Mouse (Mus musculus) midbrain, embryonic 12.5 days (tissue): Measurements from ENCODE around the gene Tmcc1. TPM values are rescaled to one million over a fixed set of nuclear protein-coding genes. Genes with fewer than 3 reads are reported as not detected.

Source experiments
- ATAC-seq: fragments of 200-750 bp; cut with Nextera tagmentation; 2 replicates; pipeline ENCODE4 v1.8.0; 2017; ENCODE audit warnings: low read depth, moderate TSS enrichment, moderate library complexity; ENCODE audit not compliant: low FRiP score
- H3K27ac ChIP-seq: fragments of 300-500 bp; sonication (generic); replicated peaks from 2 replicates; pipeline ENCODE4 v1.5.1; 2016; ENCODE audit warnings: mild to moderate bottlenecking
- H3K27me3 ChIP-seq: fragments of 300-500 bp; sonication (generic); 2 replicates; pipeline ENCODE4 v1.6.1; 2016; ENCODE audit warnings: mild to moderate bottlenecking
- H3K36me3 ChIP-seq: fragments of 300-500 bp; sonication (generic); 2 replicates; pipeline ENCODE4 v1.6.1; 2016
- H3K4me1 ChIP-seq: fragments of 300-500 bp; sonication (generic); 2 replicates; pipeline ENCODE4 v1.6.1; 2016
- H3K4me2 ChIP-seq: fragments of 300-500 bp; sonication (generic); replicated peaks from 2 replicates; pipeline ENCODE4 v1.6.1; 2016; ENCODE audit warnings: mild to moderate bottlenecking, moderate library complexity
- H3K4me3 ChIP-seq: fragments of 300-500 bp; sonication (generic); 2 replicates; pipeline ENCODE4 v1.5.1; 2016; ENCODE audit warnings: mild to moderate bottlenecking
- H3K9ac ChIP-seq: fragments of 300-500 bp; sonication (generic); replicated peaks from 2 replicates; pipeline ENCODE4 v1.6.1; 2016; ENCODE audit warnings: mild to moderate bottlenecking, moderate library complexity
- H3K9me3 ChIP-seq: fragments of 300-500 bp; sonication (generic); 2 replicates; pipeline ENCODE4 v1.6.1; 2016; ENCODE audit warnings: mild to moderate bottlenecking
- WGBS: fragments of 180-500 bp; shearing (Covaris S2); methylation state at CpG from one replicate; pipeline ENCODE4 v1.1.7; 2016; 5-methylcytosine and 5-hydroxymethylcytosine counted together
- polyA plus RNA-seq: library from polyadenylated mRNA; unstranded; fragments of >200 nt; fragmentation: Nextera tagmentation; extraction: Ambion mirVana; gene quantifications from 2 replicates; pipeline ENCODE4 v1.2.1, GENCODE M21; 2016

Gene Tmcc1
- polyA plus RNA-seq, 1 experiment from 2014 or later, result 31.2 TPM

DNA sequence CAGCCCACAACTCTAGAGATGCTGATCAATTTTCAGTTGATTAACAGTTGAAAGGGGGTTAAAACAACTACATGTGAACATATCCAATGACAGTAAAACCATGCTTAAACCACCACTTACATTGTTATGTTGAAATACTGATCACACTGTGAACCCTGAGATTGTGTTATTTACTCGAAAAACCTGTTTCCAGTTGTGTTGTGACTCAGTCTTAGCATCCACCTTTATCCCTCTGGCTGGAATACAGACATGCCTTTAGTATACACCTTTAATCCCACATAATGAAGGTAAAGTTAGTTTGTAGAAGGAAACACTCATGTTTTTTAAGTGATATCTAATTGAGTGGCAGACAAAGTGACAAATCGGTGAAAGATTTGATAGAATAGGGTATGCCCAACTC is 156.7 kb downstream of the Tmcc1 start:
- H3K27ac ChIP-seq, result no peak overlapping the region
- H3K9ac ChIP-seq, result no peak overlapping the region
- no peaks in the 10 kb centered on the region for H3K9me3 ChIP-seq
- 0 out of 2 replicates have a peak, but pooled peaks cover 4% of the 10 kb centered on the region for H3K36me3 ChIP-seq
- H3K4me1 ChIP-seq, result no peaks in the 10 kb centered on the region
- no peaks in the 10 kb centered on the region for H3K27me3 ChIP-seq
- WGBS, result 96% methylated on average over 2 of the region's 2 CpGs
- H3K4me2 ChIP-seq, result no peak overlapping the region
- H3K4me3 ChIP-seq, result no peak overlapping the region
- ATAC-seq, result no peak

DNA sequence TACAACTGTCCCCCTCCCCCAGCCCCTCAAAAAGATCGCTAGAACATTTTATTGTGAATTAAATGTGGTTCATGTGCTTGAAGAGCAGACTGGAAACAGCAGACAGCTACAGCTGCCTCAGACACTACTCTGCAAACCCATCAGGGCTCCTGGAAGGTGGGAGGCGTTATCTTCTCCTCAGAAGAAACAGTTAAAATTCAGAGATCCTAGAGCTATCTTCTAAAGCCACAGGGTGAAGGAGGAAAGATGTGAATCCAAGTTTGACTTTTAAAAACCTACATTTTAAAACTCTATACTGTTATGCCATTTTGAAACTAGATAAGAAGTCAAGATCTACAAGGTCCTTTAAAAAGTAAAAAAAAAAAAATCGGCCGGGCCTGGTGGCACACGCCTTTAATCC is 162.2 kb downstream of the Tmcc1 start:
- Histone ChIP-seq H3K4me1 (no peaks in the 10 kb centered on the region), H3K9me3 (no peaks in the 10 kb centered on the region), H3K27me3 (no peaks in the 10 kb centered on the region), H3K27ac (no peak overlapping the region), H3K4me2 (no peak overlapping the region), H3K4me3 (no peak overlapping the region), H3K36me3 (0 out of 2 replicates have a peak, but pooled peaks cover 4% of the 10 kb centered on the region), H3K9ac (no peak overlapping the region)
- ATAC-seq, result no peak
- WGBS, result 92% methylated on average over 5 of the region's 5 CpGs

DNA sequence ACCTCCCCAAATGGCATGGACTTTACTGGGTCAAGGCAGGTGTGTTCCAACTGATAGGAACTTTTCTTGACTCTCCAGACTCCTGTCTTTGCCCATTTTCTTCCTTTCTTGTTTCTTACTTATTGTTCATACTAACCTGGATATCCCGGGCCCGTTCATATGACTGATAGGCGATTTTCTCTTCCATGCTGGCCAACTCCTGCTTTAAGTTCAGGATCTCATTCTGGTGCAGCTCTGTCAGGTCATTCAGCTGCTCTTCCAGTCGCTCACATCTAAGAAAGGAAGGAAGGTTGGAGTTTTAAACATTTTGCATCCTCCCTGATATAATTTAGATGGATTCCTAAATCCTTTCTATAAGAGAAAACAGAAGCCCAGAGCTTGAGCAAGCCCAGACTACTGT is 168.6 kb downstream of the Tmcc1 start:
- Histone ChIP-seq H3K9ac (no peak overlapping the region), H3K9me3 (peaks cover 8% of the 10 kb centered on the region), H3K36me3 (peaks cover 37% of the 10 kb centered on the region), H3K27ac (no peak overlapping the region), H3K4me3 (no peak overlapping the region), H3K27me3 (no peaks in the 10 kb centered on the region), H3K4me2 (no peak overlapping the region), H3K4me1 (no peaks in the 10 kb centered on the region)
- WGBS, result 90% methylated on average over 4 of the region's 4 CpGs
- ATAC-seq, result no peak

DNA sequence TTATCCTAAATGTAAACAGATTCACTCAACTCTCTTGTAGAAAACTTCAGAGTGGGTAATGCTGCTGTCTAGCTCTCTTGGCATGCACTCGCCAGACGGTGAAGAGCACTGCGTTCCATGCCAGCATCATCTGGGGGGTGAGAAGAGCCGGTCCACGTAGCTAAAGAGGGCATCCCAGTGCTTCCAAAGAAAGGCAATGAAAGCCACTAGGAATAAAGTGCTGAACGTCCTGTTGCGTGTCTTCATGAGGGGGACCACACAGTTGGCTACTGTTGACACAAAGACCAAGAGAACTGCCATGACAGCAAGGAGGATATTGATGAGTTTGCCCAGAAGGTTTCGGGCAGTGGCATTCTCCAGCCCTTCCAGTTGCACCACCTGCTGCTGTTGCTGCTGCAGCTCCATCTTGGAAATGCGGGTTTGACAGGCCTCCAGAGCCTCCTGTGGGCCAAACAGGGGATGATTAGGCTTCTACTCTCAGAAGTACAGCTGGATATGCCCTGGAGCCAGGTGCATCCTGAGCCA is 171.3 kb downstream of the Tmcc1 start:
- no peak overlapping the region for H3K4me2 ChIP-seq
- no peak for ATAC-seq
- H3K9me3 ChIP-seq, result peaks cover 8% of the 10 kb centered on the region
- no peak overlapping the region for H3K27ac ChIP-seq
- H3K36me3 ChIP-seq, result peaks cover 40% of the 10 kb centered on the region
- no peak overlapping the region for H3K4me3 ChIP-seq
- H3K27me3 ChIP-seq, result no peaks in the 10 kb centered on the region
- H3K4me1 ChIP-seq, result no peaks in the 10 kb centered on the region
- no peak overlapping the region for H3K9ac ChIP-seq
- WGBS, result 84% methylated on average over 9 of the region's 9 CpGs

DNA sequence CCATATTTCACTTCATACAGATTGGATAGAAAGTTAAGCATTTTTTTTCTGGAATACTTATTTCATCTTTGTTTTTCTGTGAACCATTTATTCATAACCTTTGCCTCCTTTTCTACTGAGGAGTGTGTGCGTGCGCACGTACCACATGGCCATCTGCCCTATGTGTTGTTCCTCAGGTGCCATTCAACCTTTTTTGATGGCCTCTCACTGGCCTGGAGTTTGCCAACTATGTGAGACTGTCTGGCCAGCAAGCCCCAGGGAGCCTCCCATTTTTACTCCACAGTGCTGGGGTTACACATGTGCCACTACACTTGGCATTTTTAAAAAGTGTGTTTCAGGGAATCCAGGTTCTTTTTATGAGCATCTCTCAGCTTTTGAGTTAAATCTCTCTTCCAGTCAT is 177.4 kb downstream of the Tmcc1 start:
- Histone ChIP-seq H3K36me3 (peaks cover 14% of the 10 kb centered on the region; the same call in 1 of the 2 replicates), H3K9me3 (no peaks in the 10 kb centered on the region)
- 94% methylated on average over 3 of the region's 3 CpGs for WGBS

DNA sequence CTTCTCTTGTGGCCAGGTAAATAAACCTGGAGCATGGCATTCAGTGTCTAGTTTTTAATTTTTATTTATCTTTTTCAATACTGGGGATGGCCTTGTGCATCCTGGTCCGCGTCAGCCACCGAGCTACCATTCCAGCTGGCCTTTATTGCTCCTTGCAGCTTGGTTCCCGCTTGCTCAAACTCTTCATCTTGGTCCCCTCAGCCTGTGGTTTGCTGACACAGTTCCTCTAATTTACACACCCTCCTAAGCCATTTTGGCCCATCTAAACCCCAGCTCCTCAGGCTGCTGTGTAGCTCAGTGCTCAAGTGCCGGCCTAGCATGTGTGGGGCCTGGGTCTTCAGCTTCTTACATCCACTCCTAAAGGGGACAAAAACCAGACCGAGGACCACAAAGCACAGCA is 179.2 kb downstream of the Tmcc1 start:
- ATAC-seq, result no peak
- Histone ChIP-seq H3K4me1 (no peaks in the 10 kb centered on the region), H3K4me2 (no peak overlapping the region), H3K9me3 (no peaks in the 10 kb centered on the region), H3K9ac (no peak overlapping the region), H3K27me3 (no peaks in the 10 kb centered on the region), H3K4me3 (no peak overlapping the region), H3K36me3 (no peaks in the 10 kb centered on the region), H3K27ac (no peak overlapping the region)
- 86% methylated on average over 6 of the region's 6 CpGs for WGBS

More for the DNA sequence above, 177.4 kb downstream of the Tmcc1 start:
- no peak overlapping the region for H3K9ac ChIP-seq
- no peaks in the 10 kb centered on the region for H3K4me1 ChIP-seq
- no peak overlapping the region for H3K27ac ChIP-seq
- no peaks in the 10 kb centered on the region for H3K27me3 ChIP-seq
- no peak for ATAC-seq
- no peak overlapping the region for H3K4me2 ChIP-seq
- no peak overlapping the region for H3K4me3 ChIP-seq

DNA sequence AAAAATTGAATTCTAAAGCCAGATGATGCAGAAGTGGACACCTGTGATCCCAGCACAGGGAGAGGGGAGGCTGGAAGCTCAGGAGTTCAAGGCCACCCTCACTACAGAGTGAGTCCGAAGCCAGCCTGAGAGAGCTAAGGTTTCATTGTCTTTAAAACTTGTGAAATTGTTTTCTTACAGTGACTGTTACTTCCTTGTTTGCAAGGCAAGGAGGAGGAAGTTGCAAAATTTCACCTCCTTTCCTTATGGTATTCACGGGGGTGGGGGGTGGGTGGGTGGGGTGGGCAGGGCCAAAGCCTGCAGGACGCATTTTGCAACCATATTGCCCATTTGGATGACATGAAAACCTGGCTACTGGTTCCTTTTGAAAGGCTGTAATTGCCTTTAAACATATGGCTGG is 179.6 kb downstream of the Tmcc1 start:
- WGBS, result 89% methylated on average over 3 of the region's 3 CpGs
- no peaks in the 10 kb centered on the region for H3K36me3 ChIP-seq
- no peaks in the 10 kb centered on the region for H3K4me1 ChIP-seq
- H3K9ac ChIP-seq, result no peak overlapping the region
- H3K27ac ChIP-seq, result no peak overlapping the region
- no peaks in the 10 kb centered on the region for H3K27me3 ChIP-seq
- no peak overlapping the region for H3K4me3 ChIP-seq
- H3K9me3 ChIP-seq, result no peaks in the 10 kb centered on the region
- H3K4me2 ChIP-seq, result no peak overlapping the region
- no peak for ATAC-seq

DNA sequence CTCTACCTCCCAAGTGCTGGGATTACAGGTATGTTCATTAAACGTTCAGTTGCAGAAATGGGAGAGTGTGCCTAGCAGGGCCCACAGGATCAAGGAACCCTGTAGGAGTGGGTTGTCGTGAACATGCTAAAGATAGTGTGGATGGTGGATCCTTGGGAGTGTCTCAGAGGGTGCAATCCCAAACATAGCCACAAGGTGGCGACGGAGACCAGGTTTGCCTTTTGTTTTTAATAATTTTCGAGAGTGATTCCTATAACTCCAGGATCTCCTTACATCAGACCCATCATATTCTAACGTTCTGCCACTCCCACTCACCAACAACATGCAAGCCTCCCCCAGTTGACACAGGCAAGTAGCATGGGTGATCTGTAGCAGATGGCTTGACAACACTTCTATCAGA is 182.7 kb downstream of the Tmcc1 start:
- H3K27me3 ChIP-seq, result peaks cover 10% of the 10 kb centered on the region; the same call in 1 of the 2 replicates
- no peak overlapping the region for H3K4me2 ChIP-seq
- H3K36me3 ChIP-seq, result no peaks in the 10 kb centered on the region
- no peak overlapping the region for H3K27ac ChIP-seq
- WGBS, result 4% methylated on average over 6 of the region's 6 CpGs
- no peak overlapping the region for H3K9ac ChIP-seq
- no peaks in the 10 kb centered on the region for H3K4me1 ChIP-seq
- ATAC-seq, result no peak; the same call in 1 of the 2 replicates
- no peaks in the 10 kb centered on the region for H3K9me3 ChIP-seq
- H3K4me3 ChIP-seq, result no peak overlapping the region

DNA sequence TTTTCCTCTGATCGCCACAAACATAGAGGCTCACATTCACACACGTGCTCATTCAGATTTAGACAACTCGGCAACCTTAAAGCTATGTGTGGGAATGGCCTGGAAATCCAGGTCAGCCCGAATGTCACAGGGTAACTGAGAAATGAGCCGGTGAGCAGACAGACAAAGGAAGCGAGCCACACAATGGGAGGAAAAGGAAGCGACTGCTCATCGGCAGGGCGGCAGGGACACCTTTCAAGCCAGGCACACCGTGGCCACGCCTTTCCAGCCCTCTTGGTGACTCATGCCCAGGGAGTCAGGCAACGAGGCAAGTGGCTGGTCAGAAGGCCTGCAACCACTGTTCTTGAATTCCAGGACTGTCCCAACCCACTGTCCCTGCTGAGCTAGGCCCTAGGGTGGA is 183.9 kb downstream of the Tmcc1 start:
- H3K27me3 ChIP-seq, result peaks cover 13% of the 10 kb centered on the region; the same call in 1 of the 2 replicates
- no peak overlapping the region for H3K4me3 ChIP-seq
- no peaks in the 10 kb centered on the region for H3K36me3 ChIP-seq
- no peaks in the 10 kb centered on the region for H3K4me1 ChIP-seq
- ATAC-seq, result no peak
- WGBS, result 52% methylated on average over 12 of the region's 12 CpGs
- H3K27ac ChIP-seq, result no peak overlapping the region
- H3K4me2 ChIP-seq, result no peak overlapping the region
- H3K9ac ChIP-seq, result no peak overlapping the region
- H3K9me3 ChIP-seq, result no peaks in the 10 kb centered on the region

DNA sequence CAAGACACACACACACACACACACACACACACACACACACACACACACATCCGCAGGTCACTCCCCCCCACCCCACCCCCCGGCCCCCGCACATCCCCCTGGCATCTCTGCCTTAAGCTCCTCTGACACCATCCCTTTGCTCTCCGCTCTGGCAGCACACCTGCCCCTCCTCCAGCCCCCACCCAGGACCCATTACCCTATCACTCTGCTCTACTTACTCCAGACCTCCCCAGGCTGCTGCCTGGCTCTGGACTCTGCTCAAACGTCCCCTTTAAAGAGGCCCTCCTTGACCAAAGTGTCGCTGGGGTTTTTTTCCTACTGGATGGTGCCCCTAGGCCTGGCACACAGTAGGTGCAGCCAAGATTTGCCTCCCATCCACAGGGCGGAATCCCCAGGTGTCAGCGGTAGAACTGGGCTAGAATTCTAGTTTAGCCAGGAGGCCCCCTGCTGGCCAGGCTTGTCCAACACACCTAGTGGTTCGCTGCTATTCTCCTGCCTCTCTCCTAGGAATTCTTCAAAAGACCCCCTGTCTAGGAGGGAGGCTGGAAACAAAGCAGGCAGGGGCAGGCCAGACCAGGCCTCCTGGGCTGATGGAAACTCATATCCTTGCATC is 185.6 kb downstream of the Tmcc1 start:
- Histone ChIP-seq H3K4me1 (no peaks in the 10 kb centered on the region), H3K36me3 (no peaks in the 10 kb centered on the region), H3K27me3 (peaks cover 15% of the 10 kb centered on the region; the same call in 1 of the 2 replicates), H3K4me2 (no peak overlapping the region), H3K9me3 (no peaks in the 10 kb centered on the region), H3K27ac (no peak overlapping the region), H3K4me3 (no peak overlapping the region), H3K9ac (no peak overlapping the region)
- peak; percentile 24; the same call in 1 of the 2 replicates for ATAC-seq
- WGBS, result 22% methylated on average over 8 of the region's 9 CpGs

DNA sequence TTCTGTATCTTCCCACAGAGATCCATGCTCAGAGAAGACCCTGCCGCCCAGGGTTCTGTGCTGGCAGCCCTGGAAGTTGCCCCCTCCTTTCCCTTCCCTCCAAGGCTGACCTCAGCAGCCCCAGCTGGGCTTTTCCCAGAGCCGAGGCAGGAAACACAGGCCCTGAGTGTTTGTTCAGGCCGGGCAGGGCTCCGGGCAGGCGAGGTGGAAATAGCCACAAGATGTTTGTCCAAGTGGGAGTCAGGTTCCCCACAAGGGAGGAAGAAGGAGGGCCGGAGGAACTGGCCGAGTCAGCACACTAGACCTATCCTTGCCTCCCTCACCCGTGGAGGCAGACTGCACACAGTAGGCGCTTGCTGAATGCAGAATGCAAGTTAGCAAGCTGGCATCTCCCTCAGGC is 186.6 kb downstream of the Tmcc1 start:
- H3K4me2 ChIP-seq, result no peak overlapping the region
- no peak overlapping the region for H3K4me3 ChIP-seq
- H3K9me3 ChIP-seq, result no peaks in the 10 kb centered on the region
- 46% methylated on average over 9 of the region's 9 CpGs for WGBS
- no peak for ATAC-seq
- H3K27me3 ChIP-seq, result peaks cover 15% of the 10 kb centered on the region; the same call in 1 of the 2 replicates
- no peaks in the 10 kb centered on the region for H3K4me1 ChIP-seq
- H3K27ac ChIP-seq, result no peak overlapping the region
- H3K9ac ChIP-seq, result no peak overlapping the region
- no peaks in the 10 kb centered on the region for H3K36me3 ChIP-seq

DNA sequence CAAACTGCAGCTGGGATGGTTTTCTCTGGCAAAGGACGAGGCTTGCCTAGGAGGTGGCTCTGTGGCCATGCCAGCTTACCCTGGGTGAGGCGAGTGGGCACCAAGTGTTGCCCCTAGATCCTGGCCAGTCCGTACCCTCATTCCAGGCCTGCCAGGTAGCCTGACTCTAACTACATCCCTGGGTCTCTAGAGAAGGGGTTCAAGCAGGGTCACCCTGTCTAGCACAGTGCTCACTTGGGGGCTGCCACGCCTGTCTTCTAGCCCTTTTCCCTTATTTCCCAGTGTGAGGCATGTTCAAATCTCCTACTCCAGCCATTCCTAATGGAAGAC is 187.4 kb downstream of the Tmcc1 start:
- Histone ChIP-seq H3K9ac (no peak overlapping the region), H3K27ac (no peak overlapping the region), H3K4me1 (no peaks in the 10 kb centered on the region), H3K4me2 (no peak overlapping the region), H3K9me3 (no peaks in the 10 kb centered on the region), H3K27me3 (peaks cover 15% of the 10 kb centered on the region; the same call in 1 of the 2 replicates), H3K36me3 (no peaks in the 10 kb centered on the region), H3K4me3 (no peak overlapping the region)
- no peak for ATAC-seq
- WGBS, result 82% methylated on average over 4 of the region's 4 CpGs
